Mouse (Mus musculus) MEL (cell line): ENCODE data around the gene Plxdc2.

Experiments used
- EP300 ChIP-seq, 2 experiments: IDR thresholded peaks; 2 replicates each; pipeline ENCODE4 v1.6.1; 2011; ENCODE audit warnings: improper control_type of control experiment in 2 of 2, low read length in 2 of 2, low read depth in 1 of 2, mild to moderate bottlenecking in 1 of 2
- KAT2A ChIP-seq: conservative IDR thresholded peaks from 2 replicates; pipeline ENCODE4 v1.6.1; 2012; ENCODE audit warnings: low read depth, low read length, improper control_type of control experiment, inconsistent platforms
- NELFE ChIP-seq: IDR thresholded peaks from 2 replicates; pipeline ENCODE4 v1.6.1; 2011; ENCODE audit warnings: low read depth, low read length, improper control_type of control experiment
- POLR2A ChIP-seq, 2 experiments: IDR thresholded peaks; 2 replicates each; pipeline ENCODE4 v1.6.1; 2011 to 2012; ENCODE audit warnings: low read length in 2 of 2, mild to moderate bottlenecking in 2 of 2, control low read depth in 1 of 2, improper control_type of control experiment in 1 of 2, low read depth in 1 of 2, moderate library complexity in 1 of 2; ENCODE audit not compliant: control insufficient read depth in 1 of 2, insufficient read depth in 1 of 2, poor library complexity in 1 of 2
- USF1 ChIP-seq: IDR thresholded peaks from 2 replicates; pipeline ENCODE4 v1.6.1; 2014; ENCODE audit warnings: low read depth, mild to moderate bottlenecking, inconsistent platforms, low read length, improper control_type of control experiment, moderate library complexity

DNA sequence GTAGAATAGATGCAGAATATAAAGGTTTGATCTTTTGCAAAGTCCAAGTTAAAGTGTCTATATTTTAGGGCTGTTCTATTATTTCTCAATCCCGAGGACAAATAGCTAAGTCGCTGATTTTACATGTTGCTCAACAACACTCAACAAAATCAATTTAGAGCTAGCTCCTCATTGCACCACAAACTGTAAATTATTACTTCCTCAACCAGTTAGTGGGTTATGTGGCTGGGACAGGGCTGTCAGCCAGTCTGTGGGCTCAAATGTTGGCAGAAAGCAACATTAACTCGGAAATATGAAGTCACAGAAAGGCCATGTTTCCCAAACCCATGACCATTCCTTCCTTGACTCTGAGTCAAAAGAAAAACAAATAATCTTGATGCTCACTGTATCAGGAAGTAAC is 135.1 kb downstream of the Plxdc2 start:
- TF ChIP-seq NELFE (no peak), EP300 (IDR thresholded peaks at IDR 0.05; ENCODE audit: low read depth in 1 of 2, low read length in 2 of 2) (no peak), POLR2A (IDR thresholded peaks at IDR 0.05; ENCODE audit: control insufficient read depth in 1 of 2, insufficient read depth in 1 of 2, low read depth in 1 of 2, low read length in 2 of 2, poor library complexity in 1 of 2) (no peak), USF1 (no peak), KAT2A (no peak)
